Mouse (Mus musculus): ENCODE data around the gene Phactr2. TPM values are rescaled to one million over a fixed set of nuclear protein-coding genes. Genes with fewer than 3 reads are reported as not detected.

The Phactr2 gene
- total and polyA plus RNA-seq, 3 experiments = not detected

GRCm38 (mm10) chr10:13249126-13249525 lies 225.1 kb downstream of the Phactr2 start:
- Histone ChIP-seq H3K27me3 (ENCODE audit: control insufficient read depth in 1 of 2, insufficient read depth in 2 of 2, low read length in 2 of 2) (no peaks in the 10 kb centered on the region; a peak in 1 of 4 replicates), H3K79me2 (ENCODE audit: control insufficient read depth, insufficient read depth, low read length, poor library complexity) (no peaks in the 10 kb centered on the region), H3K9me3 (replicated peaks; ENCODE audit: insufficient read depth, low read length) (no peaks in the 10 kb centered on the region), H3K36me3 (ENCODE audit: control insufficient read depth in 1 of 2, insufficient read depth in 2 of 2, low read length in 2 of 2) (no peaks in the 10 kb centered on the region), H3K9ac (ENCODE audit: control insufficient read depth, low read depth, low read length, poor library complexity, severe bottlenecking) (no peak overlapping the region), H3K27ac (ENCODE audit: control insufficient read depth, low read depth, low read length) (no peak overlapping the region), H3K4me1 (ENCODE audit: control insufficient read depth in 1 of 2, insufficient read depth in 2 of 2, low read length in 2 of 2) (no peaks in the 10 kb centered on the region), H3K4me3 (ENCODE audit: control insufficient read depth in 1 of 2, insufficient read depth in 1 of 2, low read depth in 2 of 2, low read length in 2 of 2) (no peak overlapping the region)
- TF ChIP-seq RCOR1 (IDR thresholded peaks at IDR 0.05; ENCODE audit: low read depth, low read length) (no peak), CTCF (IDR thresholded peaks at IDR 0.05 in 2 of 3, conservative IDR thresholded peaks at IDR 0.05 in 1 of 3; ENCODE audit: control insufficient read depth in 1 of 3, insufficient read depth in 1 of 3, low read depth in 2 of 3, low read length in 3 of 3, poor library complexity in 1 of 3, severe bottlenecking in 1 of 3) (no peak), MEF2A (IDR thresholded peaks at IDR 0.05; ENCODE audit: extremely low read depth, insufficient replicate concordance, low read depth, low read length, poor library complexity, severe bottlenecking) (no peak), POLR2AphosphoS5 (IDR thresholded peaks at IDR 0.05; ENCODE audit: borderline replicate concordance, low read depth, low read length) (no peak), USF1 (IDR thresholded peaks at IDR 0.05; ENCODE audit: low read depth, low read length) (no peak), CHD2 (IDR thresholded peaks at IDR 0.05; ENCODE audit: low read length) (no peak), USF2 (IDR thresholded peaks at IDR 0.05; ENCODE audit: borderline replicate concordance in 1 of 2, insufficient read depth in 1 of 2, low read depth in 1 of 2, low read length in 2 of 2) (no peak), ZC3H11A (IDR thresholded peaks at IDR 0.05; ENCODE audit: low read depth, low read length) (no peak), GATA1 (IDR thresholded peaks at IDR 0.05; ENCODE audit: low read depth, low read length) (no peak), MAFK (IDR thresholded peaks at IDR 0.05; ENCODE audit: borderline replicate concordance, low read depth, low read length) (no peak), HCFC1 (IDR thresholded peaks at IDR 0.05; ENCODE audit: low read depth, low read length) (no peak), ETS1 (IDR thresholded peaks at IDR 0.05; ENCODE audit: low read depth, low read length) (no peak), NELFE (IDR thresholded peaks at IDR 0.05; ENCODE audit: low read depth, low read length) (no peak), ZNF384 (IDR thresholded peaks at IDR 0.05; ENCODE audit: low read depth, low read length) (no peak)
- DNase-seq (ENCODE audit: low read depth, low spot score) = no peak

GRCm38 (mm10) chr10:13245714-13246113 lies 228.5 kb downstream of the Phactr2 start:
- no peak overlapping the region for H3K4me3 ChIP-seq (ENCODE audit: control insufficient read depth in 1 of 2, insufficient read depth in 1 of 2, low read depth in 2 of 2, low read length in 2 of 2)
- DNase-seq (ENCODE audit: low read depth, low spot score) = no peak
- no peak overlapping the region for H3K27ac ChIP-seq (ENCODE audit: control insufficient read depth, low read depth, low read length)
- no peaks in the 10 kb centered on the region for H3K9me3 ChIP-seq (replicated peaks; ENCODE audit: insufficient read depth, low read length)
- no peaks in the 10 kb centered on the region for H3K79me2 ChIP-seq (ENCODE audit: control insufficient read depth, insufficient read depth, low read length, poor library complexity)
- no peaks in the 10 kb centered on the region for H3K4me1 ChIP-seq (ENCODE audit: control insufficient read depth in 1 of 2, insufficient read depth in 2 of 2, low read length in 2 of 2)
- TF ChIP-seq RAD21 (IDR thresholded peaks at IDR 0.05; ENCODE audit: low read depth, low read length) (no peak), BHLHE40 (IDR thresholded peaks at IDR 0.05; ENCODE audit: borderline replicate concordance, low read depth, low read length) (no peak), ETS1 (IDR thresholded peaks at IDR 0.05; ENCODE audit: low read depth, low read length) (no peak), KAT2A (conservative IDR thresholded peaks at IDR 0.05; ENCODE audit: low read depth, low read length) (no peak), MAX (IDR thresholded peaks at IDR 0.05; ENCODE audit: low read length) (no peak), HCFC1 (IDR thresholded peaks at IDR 0.05; ENCODE audit: low read depth, low read length) (no peak), ZC3H11A (IDR thresholded peaks at IDR 0.05; ENCODE audit: low read depth, low read length) (no peak), TBP (IDR thresholded peaks at IDR 0.05; ENCODE audit: low read depth, low read length) (no peak), MXI1 (IDR thresholded peaks at IDR 0.05; ENCODE audit: low read depth, low read length) (no peak), ELF1 (IDR thresholded peaks at IDR 0.05; ENCODE audit: low read depth, low read length) (no peak), USF2 (IDR thresholded peaks at IDR 0.05; ENCODE audit: borderline replicate concordance in 1 of 2, insufficient read depth in 1 of 2, low read depth in 1 of 2, low read length in 2 of 2) (no peak), MAZ (IDR thresholded peaks at IDR 0.05; ENCODE audit: low read depth, low read length) (no peak), CHD1 (IDR thresholded peaks at IDR 0.05; ENCODE audit: low read depth, low read length) (no peak), CHD2 (IDR thresholded peaks at IDR 0.05; ENCODE audit: low read length) (no peak)
- H3K9ac ChIP-seq (ENCODE audit: control insufficient read depth, low read depth, low read length, poor library complexity, severe bottlenecking) = no peak overlapping the region
- H3K27me3 ChIP-seq (ENCODE audit: control insufficient read depth in 1 of 2, insufficient read depth in 2 of 2, low read length in 2 of 2) = peaks cover 0 to 2% of the 10 kb centered on the region in 2 experiments; a peak in 1 of 4 replicates
- no peaks in the 10 kb centered on the region for H3K36me3 ChIP-seq (ENCODE audit: control insufficient read depth in 1 of 2, insufficient read depth in 2 of 2, low read length in 2 of 2)
